Comparison of ENCODE assay signal across 14 mouse cellular contexts in genomic region chr5:27060114-27060513, GRCm38 (mm10).
"Had no signal": no experiment of that assay in that cellular context is flagged by ENCODE, and none has a peak within 500 bp of the region (broad histone marks: within the 10 kb centered on the region; RNA-seq: fewer than 3 reads in every experiment).

No protein-coding gene starts in this region.

- H3K4me1 ChIP-seq: limb, embryonic 15.5 days; liver, embryonic 12.5 days; megakaryocyte, embryonic 14.5 days had no signal

- H3K4me3 ChIP-seq: kidney, embryonic 15.5 days; left cerebral cortex, adult 2 months; limb, embryonic 15.5 days; liver, embryonic 12.5 days; megakaryocyte, embryonic 14.5 days; myocyte; neural tube, embryonic 15.5 days had no signal

- H3K9ac ChIP-seq: kidney, embryonic 15.5 days; limb, embryonic 15.5 days; liver, embryonic 12.5 days; lung, embryonic 14.5 days; neural tube, embryonic 15.5 days had no signal

- H3K27me3 ChIP-seq: kidney, embryonic 15.5 days; limb, embryonic 15.5 days; liver, embryonic 12.5 days; megakaryocyte, embryonic 14.5 days; neural tube, embryonic 15.5 days had no signal

- H3K36me3 ChIP-seq: kidney, embryonic 15.5 days; limb, embryonic 15.5 days; liver, embryonic 12.5 days; neural tube, embryonic 15.5 days had no signal

- H3K4me2 ChIP-seq: kidney, embryonic 15.5 days; limb, embryonic 15.5 days; liver, embryonic 12.5 days; lung, embryonic 14.5 days; neural tube, embryonic 15.5 days had no signal

- DNase-seq: kidney, adult 18-20 months; kidney, postnatal 14 days; lung, embryonic 14.5 days; lung, postnatal 10 days; lung, postnatal 4 days; right cerebral cortex, postnatal 14 days; thymus, postnatal 36 days had no signal

- H3K27ac ChIP-seq: kidney, embryonic 15.5 days; left cerebral cortex, adult 2 months; limb, embryonic 15.5 days; liver, embryonic 12.5 days; neural tube, embryonic 15.5 days had no signal

- H3K9me3 ChIP-seq: kidney, embryonic 15.5 days; limb, embryonic 15.5 days; liver, embryonic 12.5 days; neural tube, embryonic 15.5 days had no signal

- ATAC-seq: liver, embryonic 12.5 days had no signal
